Mouse (Mus musculus): ENCODE results near the gene Agbl4. TPM values are rescaled to one million over a fixed set of nuclear protein-coding genes. Genes with fewer than 3 reads are reported as not detected.

Gene Agbl4
- total RNA-seq, 2 experiments from 2014 or later = not detected

Other genes starting within 250 kb of the Agbl4 start
- not detected in 2 replicates for gene Elavl4, start 45.8 kb upstream of the Agbl4 start, total RNA-seq (2015)
- gene Elavl4, start 45.8 kb upstream of the Agbl4 start, total RNA-seq (2017) = not detected in 2 replicates

All from megakaryocyte, adult 5-6 weeks (primary cell).